Mouse (Mus musculus) megakaryocyte progenitor cell, adult 5-6 weeks (primary cell): ENCODE measurements around the gene 2410015M20Rik. TPM values are rescaled to one million over a fixed set of nuclear protein-coding genes. Genes with fewer than 3 reads are reported as not detected.
A peak's percentile ranks its signal among the peaks of the same experiment; 100 is the strongest.
"Not testable (repeated sequence)": the region's sequence is repeated elsewhere in the genome, so short reads cannot be mapped to it uniquely, and the experiment has no call there.

Experiments used
- ATAC-seq: replicated peaks from 2 replicates; pipeline ENCODE4 v1.8.0; 2016; ENCODE audit warnings: mild to moderate bottlenecking, moderate TSS enrichment, inconsistent platforms; ENCODE audit not compliant: poor library complexity
- total RNA-seq, 2 experiments: library from RNA; stranded (forward) in 1 of 2; stranded (reverse) in 1 of 2; fragments of 157-497, 149-512 nt in 1 of 2; fragments of 200-1000 nt in 1 of 2; gene quantifications; 2 replicates each; pipeline versions ENCODE4 v1.2.3 to v1.2.4; 2015 to 2017

The 2410015M20Rik gene
- total RNA-seq, 2 experiments from 2014 or later = 93.3 to 99.4 TPM

- ATAC-seq = not testable (repeated sequence)
Observed at GRCm38 (mm10) chr17:56613893-56614292, 4.3 kb upstream of the 2410015M20Rik start.

DNA sequence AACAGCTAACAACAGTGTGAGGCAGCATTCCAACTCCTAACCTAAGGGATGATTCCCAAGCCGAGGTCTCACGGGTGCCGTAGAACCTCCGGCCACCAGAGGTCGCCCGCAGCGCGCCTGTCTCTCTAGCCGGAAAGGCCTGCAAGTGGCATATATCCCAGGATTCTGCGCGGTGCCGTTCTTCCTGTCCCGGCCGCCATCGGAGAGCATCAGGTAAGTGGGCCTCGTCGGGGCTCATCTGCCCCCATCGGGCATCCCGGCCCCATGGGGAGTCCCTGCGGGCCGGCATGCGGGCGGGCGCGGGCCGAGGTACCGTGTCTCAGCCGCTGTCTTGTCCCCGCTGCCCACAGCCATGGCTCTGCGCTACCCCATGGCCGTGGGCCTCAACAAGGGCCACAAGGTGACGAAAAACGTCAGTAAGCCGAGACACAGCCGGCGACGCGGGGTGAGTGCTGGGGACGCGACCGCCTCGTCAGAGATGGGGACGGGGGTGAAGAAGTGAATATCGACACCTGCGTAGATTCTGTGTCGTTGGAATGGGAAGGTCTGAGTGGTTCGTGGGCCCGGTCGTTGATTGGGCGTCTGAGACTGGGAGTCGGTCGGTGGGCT lies 3.8 kb upstream of the 2410015M20Rik start, which contains the start of gene Rpl36:
Gene Rpl36 (plus strand): TSS at position 181 of the 609 bp plus-strand sequence.
- peak; percentile 54 for ATAC-seq

DNA sequence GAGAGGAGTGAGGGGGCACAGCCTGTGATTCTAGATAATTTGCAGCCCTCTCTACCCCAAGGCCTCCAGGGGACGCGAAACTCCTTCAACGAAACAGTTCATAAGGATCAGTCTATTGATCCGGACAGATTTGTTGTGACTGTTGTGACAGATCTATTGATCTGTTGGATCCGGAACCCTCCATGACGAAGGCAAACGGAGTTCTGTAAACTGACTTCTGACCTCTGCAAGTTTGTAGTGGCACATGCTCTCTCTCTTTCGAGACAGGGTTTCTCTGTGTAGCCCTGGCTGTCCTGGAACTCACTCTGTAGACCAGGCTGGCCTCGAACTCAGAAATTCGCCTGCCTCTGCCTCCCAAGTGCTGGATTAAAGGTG lies 3.0 kb upstream of the 2410015M20Rik start:
- ATAC-seq = not testable (repeated sequence)

- ATAC-seq = peak; percentile 17
Observed at GRCm38 (mm10) chr17:56611861-56612564, 2.4 kb upstream of the 2410015M20Rik start.

DNA sequence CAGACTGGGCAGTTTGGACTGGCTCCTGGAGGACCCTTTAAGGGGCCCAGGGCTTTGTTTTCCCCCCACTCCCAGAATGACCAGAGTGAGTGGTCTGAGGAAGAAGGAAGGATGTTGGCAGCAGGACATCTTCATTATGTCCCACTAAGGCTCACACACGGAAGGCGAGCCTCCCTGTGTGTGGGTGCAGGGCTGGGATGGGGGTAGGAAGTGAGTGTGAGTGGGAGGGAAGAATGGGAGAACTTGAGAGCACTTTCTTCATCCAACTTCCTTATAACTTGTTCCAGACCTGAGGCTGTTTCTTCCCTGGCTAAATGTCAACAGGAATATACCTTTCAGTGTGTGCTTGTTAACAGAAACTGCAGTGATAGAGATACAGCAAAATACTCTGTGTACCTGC lies 1.8 kb upstream of the 2410015M20Rik start:
- no peak for ATAC-seq

GRCm38 (mm10) chr17:56608699-56609098 lies 872 bp downstream of the 2410015M20Rik start:
- no peak for ATAC-seq

DNA sequence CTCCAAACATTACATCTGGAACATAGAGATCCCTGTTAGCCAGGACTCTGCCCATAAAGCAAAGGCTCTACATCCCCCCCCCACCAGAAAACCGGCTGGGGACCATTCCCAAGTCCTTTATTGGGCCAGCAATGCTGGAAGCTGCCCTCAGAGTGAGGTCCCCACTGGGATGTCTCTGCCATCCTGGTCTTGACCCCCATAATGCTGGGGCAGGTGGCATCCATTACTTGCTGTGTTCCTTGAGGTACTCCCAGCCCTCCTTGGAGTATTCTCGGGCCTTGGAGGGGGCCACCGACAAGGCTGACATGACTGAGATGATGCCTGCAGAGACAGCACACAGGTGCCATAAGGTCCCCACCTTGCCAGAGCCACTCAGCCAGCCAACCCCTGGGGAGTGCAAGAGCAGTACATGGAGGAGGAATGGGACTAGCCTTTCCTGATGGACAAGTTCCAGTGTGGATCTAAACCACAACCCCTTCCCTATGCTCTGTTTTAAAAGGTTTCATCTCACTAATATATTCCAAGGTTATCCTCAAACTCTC lies 2.0 kb downstream of the 2410015M20Rik start:
- no peak for ATAC-seq

DNA sequence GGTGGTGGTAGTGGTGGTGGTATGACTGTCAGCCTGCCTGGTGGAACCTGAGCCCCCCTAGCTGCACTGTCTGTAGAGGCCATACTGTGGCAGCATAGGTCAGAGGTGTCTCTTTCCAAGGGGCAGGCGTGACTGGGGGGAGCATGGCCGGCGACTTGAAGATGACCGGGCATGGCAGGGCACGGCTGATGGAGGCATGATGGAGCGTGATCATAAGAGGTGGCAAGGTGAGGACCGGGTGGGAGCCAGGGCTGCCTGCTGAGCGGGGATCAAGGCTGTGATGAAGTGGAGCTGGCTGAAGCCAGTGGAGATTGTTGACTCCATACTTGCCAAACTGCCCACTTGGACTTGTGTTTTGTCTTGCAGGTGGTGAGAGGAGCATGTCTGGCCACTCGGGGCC lies 4.1 kb downstream of the 2410015M20Rik start:
- ATAC-seq = no peak

DNA sequence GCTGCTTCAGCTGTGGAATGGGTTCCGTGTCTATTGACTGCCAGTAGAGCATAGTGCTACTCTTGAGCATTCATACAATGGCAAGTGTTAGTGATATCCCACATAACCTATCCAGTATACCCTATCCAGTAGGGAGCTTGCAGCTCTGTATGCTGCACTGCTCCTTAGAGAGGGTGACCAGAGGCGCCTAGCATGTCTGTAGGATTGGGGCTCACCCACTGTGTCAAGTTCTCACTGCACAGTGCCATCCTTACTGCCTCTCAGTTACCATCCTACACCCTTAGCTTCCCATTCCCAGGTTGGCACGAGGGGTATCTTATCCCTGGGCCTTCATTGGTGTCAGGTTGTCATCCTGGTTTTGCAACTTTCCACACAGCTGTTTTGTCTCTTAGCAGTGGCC lies 5.1 kb downstream of the 2410015M20Rik start:
- no peak for ATAC-seq

- no peak for ATAC-seq
Observed at GRCm38 (mm10) chr17:56604070-56604380, 5.5 kb downstream of the 2410015M20Rik start.

- no peak for ATAC-seq
Observed at GRCm38 (mm10) chr17:56603186-56604069, 6.1 kb downstream of the 2410015M20Rik start.

GRCm38 (mm10) chr17:56593527-56594271 lies 15.9 kb downstream of the 2410015M20Rik start:
- ATAC-seq = no peak

DNA sequence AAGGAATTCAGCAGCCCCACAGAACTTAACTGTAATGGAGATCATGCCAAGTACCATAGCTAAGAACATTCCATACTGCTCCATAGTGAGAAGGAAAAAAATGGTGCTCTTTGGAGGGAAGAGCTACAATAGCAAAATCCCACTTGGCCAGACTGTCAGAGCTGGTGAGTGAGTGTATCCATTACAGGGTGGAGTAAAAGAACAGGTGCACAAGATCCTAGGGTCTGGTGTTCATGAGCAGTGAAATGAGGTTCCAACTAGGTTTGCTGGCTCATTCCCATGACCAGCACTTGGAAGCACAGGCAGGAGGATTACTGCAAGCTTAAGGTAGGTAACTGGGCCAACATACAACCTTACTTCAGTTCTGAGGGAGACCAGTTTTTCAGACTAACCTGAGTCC lies 17.0 kb downstream of the 2410015M20Rik start:
- ATAC-seq = no peak

DNA sequence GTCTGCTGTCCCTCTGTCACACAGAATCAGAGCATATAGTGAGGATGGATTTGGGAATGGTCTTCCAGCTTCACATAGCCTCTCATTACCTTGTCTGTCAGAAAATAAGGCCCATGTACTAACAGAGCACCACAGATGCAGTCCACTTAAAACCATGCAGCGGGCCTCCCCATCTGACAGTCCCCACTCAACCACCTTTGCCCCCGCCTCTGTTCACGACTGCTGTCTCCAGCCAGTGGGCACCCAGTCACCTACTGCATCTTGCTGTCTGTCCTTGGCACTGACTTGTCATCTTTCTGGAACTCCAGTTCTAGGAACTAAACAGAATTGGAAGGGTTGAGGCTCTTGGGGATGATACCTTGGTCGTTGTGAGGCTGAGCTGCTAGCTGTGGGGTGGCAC lies 20.6 kb downstream of the 2410015M20Rik start:
- ATAC-seq = no peak

- ATAC-seq = no peak
Observed at GRCm38 (mm10) chr17:56587773-56588172, 21.8 kb downstream of the 2410015M20Rik start.

DNA sequence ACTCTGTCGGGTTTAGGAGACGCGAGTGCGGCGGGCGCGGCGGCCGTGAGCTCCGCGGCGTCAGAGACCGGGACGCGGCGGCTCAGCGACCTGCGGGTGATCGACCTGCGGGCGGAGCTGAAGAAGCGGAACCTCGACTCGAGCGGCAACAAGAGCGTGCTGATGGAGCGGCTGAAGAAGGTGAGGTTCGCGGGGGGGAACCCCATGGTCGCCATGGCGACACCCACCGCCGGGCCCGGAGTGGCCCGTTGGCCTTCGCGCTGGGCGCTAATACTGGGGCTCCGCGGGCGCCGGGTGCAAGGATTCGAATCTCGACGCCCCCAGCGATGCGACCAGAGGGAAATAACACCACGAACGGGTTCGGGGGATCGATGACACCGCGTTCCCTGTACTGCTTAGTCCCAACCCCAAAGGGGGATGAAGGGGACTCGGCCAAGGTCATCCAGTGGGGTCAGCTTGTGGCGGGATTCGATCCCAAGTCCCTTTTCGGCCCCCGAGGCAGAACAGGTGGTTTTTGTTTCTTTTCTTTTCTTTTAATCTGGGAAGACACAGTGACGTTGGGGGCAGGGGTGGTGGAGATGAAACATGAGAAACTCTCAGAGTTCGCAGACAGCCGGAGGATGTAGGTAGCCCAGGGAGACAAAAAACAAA lies 24.3 kb downstream of the 2410015M20Rik start:
- peak; percentile 19 for ATAC-seq

- ATAC-seq = peak; percentile 79
Observed at GRCm38 (mm10) chr17:56584257-56585130, 25.1 kb downstream of the 2410015M20Rik start, which contains the start of the genes Safb2 and Safb. Gene Safb2, minus strand, starts transcription at chr17:56584585. Gene Safb, plus strand, starts transcription at chr17:56584825.

DNA sequence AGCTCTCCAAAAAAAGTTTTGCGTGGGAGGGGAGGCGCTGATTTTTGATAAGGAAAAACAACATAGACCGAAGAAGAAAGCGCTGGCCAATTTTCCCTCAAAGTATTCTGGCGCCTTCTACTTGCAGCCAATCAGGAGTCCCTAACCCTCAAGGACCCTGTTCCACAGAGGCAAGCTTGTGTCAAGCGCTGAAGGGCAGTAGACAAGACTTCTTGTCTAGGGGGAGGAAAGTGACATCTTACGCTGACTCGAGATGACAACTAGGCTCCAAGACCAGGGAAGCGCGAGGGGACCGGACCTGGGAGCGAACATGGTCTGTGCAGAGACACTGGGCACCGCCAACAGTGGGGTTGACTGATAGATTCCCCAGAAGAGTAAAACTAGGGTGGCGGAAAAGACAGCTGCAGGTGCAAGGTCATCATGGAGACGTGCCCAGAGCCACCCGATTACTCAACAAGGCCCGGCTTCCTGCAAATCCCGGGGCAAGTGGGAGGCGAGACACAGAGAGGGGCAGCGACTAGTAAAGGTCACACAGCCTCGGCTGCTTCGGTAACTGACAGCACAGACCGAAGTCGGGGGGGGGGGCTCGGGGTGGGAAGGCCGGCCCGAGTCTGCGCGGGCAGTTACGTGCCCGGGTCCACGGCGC lies 25.8 kb downstream of the 2410015M20Rik start:
- peak; percentile 17 for ATAC-seq

DNA sequence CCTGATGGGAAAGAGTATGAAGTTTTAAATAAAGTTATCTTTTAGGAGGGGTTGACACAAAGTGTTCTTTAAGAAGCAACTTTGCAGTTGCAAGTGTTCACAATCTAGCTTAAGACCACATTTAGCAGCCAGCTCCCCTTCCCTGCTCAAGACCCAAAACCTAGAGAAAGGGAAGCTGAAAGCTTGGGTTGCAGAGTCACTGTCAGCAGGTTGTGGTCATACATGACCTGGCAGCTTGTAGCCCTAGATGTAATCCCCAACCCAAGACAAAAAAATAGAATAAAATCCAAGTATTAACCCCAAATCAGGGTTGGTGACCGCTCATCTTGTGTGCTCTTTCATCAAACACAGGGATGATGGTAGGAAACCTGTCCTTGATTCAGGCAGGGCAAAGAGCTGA lies 26.5 kb downstream of the 2410015M20Rik start:
- ATAC-seq = no peak
